Mouse (Mus musculus): ENCODE results near the gene Adam33.
"Not testable (repeated sequence)": the region's sequence is repeated elsewhere in the genome, so short reads cannot be mapped to it uniquely, and the experiment has no call there.

Gene Adam33

DNA sequence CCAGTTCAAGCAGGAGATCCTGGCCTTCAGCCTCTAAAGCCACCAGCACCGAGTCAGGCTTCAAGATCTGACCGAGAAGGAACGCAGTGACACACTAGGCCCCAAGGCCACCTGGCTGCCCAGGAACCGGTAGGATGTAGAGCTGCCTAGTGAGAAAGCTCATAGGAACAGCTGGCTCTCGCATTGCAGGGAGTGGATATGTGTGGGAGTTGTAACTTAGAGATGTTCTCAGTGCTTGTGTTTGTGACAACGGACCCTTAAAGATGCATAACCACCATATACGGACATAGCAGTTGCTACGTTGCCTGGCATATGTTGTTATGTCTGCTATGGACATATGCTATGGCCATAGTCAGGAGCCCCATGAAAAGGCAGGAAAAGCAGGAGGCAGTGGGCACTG, 4.9 kb downstream of the Adam33 start:
- DNase-seq (ENCODE audit: low spot score in 2 of 2) = no peak

DNA sequence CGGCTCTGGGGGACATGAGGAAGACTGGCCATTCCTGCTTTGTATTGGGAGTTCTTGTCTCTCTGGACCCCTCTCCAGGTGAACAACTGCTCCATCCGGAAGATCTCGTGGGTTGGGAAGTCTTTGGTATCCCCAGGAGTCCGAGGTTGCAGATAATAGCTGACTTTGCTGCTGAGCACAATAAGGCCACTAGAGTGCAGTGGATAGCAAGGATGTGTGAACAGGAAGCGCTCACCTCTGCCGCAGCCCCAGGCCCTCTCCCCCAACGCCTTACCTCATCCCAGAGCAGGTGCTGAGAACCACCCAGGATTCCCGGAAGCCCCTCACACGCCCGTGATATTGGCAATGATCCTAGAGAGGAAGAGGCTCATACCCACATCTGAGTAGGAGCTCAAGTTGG, 7.4 kb downstream of the Adam33 start:
- no peak for DNase-seq (ENCODE audit: low spot score in 2 of 2)

DNA sequence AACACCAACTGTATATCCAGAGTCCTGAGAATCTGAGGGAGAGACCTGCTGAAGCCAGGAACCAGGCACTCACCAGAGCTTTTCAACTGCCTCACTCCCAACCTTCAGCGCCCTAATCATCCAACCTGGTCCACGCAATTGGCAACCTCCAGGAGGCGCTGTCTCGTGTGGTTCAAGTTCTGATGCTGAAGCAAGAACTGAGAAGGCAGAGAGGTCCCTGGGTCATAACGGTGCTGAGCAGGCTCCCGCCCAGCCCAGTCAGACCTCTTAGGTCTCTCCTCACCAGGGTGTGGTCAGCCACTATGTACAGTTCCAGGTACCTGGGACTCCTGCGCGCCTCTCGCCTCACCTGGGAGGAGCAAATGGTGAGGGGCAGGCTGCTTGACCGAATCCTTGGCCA, 8.0 kb downstream of the Adam33 start:
- DNase-seq (ENCODE audit: low spot score in 2 of 2) = peak in 1 of 2 experiments; percentile 28

DNA sequence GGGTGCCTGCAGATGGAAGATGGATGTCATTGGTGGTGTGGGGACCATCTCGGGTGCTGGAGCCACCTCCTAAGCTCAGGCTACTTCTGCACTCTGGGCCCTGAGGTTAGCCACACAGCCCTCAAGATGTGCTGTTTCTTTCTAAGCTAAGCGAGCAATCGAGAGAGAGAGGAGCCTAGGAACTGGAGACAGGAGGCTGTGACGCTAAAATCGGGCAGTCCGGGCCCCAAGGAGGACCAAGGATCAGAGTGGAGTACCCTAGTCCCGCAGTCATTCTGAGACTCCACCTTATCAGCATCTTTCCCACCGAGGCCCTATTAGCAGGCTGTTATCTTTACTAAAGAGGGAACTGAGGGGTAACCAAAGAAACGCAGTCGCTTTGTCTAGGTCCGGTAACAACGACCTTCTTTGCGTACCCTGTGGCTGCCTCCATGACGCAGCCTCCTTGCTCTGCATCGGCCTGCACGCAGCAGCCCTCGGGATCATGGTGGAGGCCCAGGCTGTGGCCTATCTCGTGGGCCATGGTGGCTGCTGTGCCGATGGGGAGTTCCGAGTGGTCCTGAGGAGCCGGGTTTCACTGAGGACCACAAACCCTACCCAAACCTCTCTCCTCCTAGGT, 8.9 kb downstream of the Adam33 start:
- no peak for DNase-seq (ENCODE audit: low spot score in 2 of 2)

DNA sequence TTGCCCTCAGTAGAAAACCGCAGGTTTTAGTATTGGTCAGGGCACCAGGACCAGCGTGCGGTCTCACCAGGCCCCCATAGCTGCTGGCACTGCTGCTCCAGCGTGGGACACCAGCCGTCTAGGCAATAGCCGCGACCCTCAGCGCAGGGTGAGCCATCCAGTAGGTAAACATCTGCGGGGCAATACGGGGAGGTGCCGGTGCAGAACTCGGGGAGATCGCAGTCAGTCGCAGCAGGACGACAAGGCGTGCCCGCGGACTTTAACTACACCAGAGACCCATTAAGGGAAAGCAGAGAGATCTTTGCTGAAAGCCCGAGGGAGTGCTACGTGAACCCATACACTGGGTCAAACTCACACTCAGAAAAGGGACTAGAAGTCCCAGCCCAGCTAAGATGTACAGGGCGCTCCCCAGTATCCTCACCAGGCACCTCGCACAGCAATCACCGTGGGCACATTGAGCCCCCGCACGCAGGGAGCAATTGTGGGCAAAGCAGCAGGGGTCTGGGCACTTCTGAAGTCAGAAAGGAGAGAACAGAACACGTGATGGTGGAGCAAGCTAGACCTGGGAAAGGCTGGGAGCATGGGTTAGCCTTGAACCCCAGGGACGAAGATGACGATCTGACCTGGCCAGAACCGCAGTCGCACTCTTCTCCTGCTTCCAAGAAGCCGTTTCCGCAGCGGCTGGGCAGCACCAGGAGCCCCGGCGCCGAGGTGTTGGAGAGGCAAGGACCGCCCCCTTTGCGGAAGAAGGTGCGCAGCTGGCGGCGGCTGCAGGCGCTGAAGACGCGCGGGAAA, 9.6 kb downstream of the Adam33 start:
- no peak for DNase-seq (ENCODE audit: low spot score in 2 of 2)

DNA sequence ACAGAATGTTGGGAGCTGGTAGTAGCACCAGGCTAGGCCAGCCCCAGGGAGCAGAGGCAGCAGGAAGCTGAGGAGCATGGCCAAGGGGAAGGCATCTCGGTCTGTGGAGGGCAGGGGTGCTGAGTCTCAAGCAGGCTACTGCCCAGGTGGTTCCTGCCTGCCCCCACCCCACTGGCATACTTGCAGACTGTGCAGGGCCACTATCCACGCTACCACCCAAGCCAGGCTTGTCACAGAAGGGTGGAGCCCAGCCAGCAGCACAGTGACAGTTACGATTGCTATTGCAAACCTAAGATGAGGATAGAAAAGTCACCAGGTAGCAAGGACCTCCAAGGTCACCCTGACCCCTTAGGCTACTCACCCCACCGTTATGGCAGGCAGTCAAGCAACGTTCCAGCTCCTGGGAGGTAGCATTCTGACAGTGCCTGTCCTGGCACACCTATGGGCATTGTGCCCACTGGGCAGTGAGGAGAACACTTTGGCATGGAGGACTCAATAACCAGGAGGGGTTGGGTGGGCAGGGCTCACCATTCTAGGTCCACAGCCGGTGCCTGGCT, 10.7 kb downstream of the Adam33 start:
- DNase-seq (ENCODE audit: low spot score in 2 of 2) = no peak

DNA sequence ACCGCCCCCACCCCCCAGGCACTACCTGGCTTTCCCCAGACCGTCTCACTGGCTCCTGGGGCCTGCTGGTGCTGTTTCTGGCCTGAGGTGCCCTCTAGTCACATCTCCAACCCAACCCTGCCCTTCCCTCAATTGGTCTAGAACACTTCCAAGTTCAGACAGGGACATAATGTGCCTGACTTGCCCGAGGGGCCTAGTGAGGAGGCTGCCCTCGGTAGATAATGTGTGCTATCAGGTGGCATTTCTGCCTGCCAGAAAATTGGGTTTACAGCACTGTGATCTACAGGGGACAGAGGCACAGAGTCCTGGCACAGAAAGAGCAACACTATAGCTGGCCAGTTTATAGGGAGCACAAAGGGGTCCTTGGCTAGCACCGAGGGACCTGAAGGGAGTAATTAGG, 11.6 kb downstream of the Adam33 start:
- DNase-seq (ENCODE audit: low spot score in 2 of 2) = no peak

DNA sequence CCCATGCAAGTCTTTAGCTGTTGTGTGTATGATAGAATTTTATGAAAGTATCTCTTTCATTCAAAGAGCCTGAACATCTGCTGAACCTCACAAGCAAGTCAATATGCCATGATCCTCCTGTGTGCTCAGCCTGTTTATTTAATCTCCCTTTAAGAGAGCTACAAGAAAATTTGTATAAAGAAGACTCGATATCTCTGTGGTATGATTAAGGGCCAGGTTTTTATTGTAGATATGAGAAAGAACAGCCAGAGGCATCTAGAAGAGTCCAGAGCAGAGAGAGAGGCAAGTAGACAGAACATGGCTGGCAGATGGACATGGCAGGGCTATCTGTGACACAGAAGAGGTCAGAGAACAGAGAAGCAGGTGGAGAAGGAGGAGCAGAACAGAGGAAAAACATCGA, 17.6 kb downstream of the Adam33 start:
- DNase-seq (ENCODE audit: low spot score in 2 of 2) = no peak

DNA sequence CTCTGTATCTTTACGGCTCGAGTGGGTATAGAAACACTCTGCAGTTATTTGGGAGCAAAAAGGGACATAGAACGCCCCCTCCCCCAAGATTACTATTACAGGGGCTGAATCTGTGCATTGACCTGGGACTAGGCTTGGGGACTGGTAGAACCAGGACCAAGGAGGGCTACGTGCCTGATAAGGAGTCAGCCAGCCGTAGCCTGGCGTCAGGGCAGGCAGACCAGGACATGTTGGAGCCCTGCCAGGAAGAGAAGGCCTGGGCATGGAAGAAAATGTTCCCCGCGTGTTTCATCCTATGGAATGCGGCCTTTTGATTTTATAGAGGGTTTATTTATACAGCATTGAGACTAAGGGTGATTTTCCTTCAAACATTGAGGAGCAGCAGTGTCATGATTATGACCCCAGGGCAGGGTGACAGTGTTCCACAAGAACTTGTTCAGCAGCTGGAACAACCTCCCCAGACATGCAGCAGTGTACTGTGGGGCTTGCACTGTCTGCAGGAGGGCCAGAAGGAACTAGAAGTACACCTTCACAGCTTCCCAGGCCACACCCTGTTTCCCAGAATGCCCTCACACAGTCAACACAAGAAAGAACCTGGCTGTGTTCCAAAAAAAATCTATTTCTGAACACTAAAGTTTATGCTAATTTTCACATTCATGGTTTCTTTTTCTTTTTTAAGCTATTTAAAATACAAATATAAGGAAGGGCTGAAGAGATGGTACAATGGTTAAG, 18.5 kb downstream of the Adam33 start:
- no peak for DNase-seq (ENCODE audit: low spot score in 2 of 2)

DNA sequence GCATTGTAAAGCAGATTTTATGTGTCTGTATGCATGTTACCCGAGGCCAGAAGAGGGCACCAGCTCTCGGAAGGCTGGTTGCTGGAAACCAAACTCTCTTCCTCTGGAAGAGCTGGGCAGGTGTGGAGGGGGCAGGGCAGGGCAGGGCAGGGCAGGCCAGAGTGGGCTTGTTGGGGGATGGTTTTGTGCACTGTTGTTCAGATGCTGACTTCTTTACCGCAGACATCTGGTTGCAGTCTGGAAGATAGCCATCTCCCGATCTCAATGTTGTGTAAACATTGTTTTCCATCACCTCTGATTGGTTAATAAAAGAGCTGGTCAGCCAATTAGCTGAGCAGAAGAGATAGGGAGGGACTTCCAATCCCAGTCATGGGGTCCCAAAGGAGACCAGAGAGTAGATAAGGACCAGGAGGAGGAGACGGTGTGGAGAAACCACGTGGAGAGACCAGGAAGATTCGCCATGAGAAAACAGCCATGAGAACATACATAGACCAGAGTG, 19.2 kb downstream of the Adam33 start:
- DNase-seq (ENCODE audit: low spot score in 2 of 2) = no peak

DNA sequence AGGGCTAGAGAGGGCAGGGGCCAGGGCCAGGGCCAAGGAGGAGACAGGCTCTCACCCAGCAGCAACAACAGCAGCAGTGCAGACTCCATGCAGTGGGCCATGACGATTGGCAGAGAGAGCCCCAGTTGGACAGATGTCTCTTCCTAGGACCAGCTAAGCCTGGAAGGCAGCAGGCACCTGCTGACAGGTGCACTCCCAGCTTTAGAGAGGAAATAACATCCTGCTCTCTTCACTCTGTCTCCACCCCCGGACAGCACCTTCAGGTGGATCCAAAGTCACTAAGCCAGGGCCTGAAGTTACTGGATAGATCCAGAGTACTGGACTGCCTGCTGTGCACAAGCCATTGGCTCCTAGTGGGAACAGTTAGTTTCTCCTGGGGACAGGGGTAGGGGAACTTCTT, 20.6 kb downstream of the Adam33 start, which contains the start of gene Gfra4:
TSS of gene Gfra4 (minus strand) at position 101 of the 400 bp plus-strand sequence.
- DNase-seq (ENCODE audit: low spot score in 2 of 2) = no peak

DNA sequence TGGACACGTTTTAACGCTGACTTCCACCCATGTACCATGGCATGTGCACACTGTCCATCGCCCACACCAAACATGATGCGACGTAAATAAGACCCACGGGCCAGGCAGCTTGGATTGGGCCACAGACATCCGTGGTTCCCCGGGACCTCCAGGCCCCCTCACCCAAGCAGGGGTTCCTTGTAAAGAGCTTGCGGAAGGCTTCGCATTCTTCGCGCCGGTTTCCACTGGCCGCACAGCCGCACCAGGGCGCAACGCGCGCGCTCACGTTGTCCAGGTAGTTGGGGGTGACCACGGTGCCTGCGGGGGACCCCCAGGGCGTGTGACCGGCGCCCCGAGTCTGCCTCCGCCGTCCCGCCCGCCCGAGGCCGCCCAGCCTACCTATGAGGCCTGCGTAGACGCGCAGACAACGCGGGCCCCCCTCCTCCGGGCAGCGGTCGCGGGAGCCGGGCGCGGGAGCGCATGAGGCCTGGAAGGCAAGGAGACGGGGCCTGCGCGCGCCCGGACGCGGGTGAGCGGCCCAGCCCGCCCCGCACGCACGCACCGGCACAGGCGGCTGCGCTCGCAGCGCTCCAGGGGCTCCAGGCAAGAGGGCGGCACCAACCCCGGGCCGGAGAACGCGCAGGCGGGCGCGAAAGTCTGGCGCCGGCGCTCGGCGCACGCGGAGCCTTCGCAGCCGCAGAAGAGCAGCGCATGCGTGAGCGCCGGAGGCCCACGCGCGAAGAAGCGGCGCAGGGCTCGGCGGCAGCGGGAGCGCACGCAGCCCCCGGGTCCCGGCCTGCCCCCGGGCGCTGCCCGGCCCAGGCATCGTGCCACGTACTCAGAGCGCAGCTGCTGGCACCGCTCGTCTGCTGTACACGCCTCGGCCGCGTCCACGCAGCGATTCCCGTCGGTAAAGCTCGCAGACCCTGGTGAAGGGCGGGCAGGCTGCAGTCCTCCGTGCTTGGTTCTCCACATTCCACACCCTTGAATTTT, 22.5 kb downstream of the Adam33 start:
- no peak for DNase-seq (ENCODE audit: low spot score in 2 of 2)

DNA sequence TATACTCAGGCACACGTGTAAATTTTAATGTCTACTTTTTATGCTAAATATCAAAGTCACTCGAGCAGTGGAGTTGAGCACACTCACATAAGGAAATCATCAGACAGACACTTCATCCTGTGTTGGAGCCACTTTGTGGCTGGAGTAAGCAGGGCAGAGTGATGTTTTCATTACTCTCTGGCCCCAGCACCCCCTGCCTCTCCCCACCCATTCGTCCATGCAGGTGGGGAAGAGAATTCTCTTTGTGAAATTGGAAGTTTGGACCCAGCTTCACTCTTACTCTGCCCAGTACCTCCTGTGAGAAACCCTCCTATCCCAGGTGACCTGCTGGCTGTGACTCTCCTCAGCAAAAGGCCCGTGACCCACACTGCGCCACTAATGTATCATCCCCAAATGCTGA, 24.9 kb downstream of the Adam33 start:
- DNase-seq (ENCODE audit: low spot score in 2 of 2) = no peak

DNA sequence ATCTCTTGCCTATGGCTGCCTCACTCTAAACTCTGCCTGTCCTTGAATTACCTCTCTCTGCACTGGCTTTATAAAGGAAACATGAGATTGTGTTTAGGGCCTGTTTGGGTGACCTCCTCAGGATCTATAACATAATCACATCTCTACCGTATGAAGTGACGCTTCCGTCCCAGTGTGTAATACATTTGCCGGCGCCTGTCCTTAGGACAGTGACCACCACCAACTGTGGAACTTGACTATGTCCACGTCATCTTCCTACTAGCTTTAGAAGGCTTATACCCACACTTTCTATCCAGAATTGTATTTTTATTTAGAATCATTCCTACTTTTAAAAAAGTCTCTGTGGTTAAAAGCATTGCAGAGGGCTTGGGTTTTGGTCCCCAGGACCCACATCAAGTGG, 25.4 kb downstream of the Adam33 start:
- DNase-seq (ENCODE audit: low spot score in 2 of 2) = no peak

DNA sequence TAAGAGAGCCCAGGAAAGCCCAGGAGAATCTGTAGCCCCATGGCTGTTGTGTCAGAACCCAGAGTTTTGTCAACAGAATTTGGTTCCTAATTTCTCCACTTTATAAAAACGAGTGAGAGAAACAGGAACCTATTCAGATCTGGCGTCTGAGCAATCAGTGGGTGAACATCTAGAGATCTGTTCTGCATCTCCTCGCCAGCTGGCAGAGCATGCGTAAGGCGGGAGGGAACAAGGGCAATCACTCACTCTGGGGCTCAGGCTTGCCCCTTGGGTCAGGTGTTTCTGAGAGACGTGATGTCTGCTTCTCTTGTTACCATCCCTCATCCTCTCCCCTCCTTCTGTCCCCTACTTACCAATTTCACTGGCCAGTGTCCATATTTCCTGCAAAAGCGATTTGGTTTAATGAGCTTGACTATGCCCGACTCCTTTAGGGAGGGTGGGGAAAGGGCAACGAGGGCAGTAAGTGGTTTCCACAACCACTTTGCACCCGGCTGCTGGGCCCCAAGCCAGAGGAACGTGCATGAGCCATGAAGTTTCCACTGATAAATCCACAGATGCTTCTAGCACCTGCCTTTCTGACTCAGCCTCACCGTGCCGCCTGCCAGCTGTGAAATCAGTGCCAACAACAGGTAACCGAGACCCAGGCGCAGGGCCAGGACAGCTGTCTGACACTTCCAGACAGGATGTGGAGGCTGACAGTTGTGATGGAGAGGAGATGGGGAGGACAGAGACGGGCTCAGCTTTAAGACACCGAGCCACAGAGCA, 26.2 kb downstream of the Adam33 start:
- DNase-seq (ENCODE audit: low spot score in 2 of 2) = peak in 1 of 2 experiments; percentile 63

DNA sequence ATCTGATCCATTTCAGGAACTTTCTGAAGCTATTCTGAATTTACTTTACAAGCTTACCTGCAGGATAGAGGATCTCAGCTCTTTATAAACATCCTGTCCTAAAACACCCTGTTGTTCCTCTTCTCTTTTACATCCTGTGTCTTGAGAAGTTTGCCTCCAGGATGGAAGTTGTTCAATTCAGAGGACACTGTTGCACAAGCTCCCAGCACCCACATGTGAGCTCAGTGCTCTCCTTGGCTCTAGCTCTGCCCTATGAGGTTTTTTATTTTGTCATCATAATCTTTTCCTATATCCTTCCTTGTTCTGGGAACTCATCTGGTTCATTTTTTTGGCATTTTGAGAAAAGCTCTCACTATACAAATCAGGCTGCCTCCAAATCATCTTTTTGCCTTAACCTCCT, 26.9 kb downstream of the Adam33 start:
- DNase-seq (ENCODE audit: low spot score in 2 of 2) = no peak

DNA sequence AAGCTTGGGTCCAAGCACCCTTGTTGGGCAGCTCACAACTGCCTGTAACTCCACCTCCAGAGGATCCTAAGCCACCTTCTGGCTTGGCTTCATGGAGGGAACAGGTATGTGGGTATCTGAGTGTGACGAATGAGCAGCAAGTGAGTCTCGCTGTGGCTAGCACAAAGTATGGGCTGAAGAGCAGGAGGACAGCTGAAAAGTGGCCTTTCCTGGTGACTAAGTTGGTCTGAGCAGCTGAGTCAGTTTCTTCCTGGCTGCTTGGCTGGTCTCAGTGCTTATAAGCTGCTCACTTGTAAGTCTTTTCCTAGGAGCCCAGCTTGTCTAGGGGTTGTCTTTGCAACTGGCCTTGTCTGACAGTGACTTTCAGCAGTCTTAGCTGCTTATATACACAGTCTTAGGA, 27.3 kb downstream of the Adam33 start:
- no peak for DNase-seq (ENCODE audit: low spot score in 2 of 2)

DNA sequence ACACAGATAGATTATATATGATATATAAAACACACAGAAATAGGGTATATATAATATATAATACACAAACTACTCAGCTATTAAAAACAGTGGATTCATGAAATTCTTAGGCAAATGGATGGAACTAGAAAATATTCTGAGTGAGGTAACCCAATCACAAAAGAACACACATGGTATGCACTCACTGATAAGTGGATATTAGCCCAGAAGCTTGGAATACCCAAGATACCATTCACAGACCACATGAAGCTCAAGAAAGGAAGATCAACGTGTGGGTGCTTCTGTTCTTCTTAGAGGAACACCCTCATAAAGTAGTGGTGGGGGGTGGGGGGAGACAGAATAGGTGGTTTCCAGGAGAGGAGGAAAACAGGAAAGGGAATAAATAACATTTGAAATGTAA, 32.2 kb downstream of the Adam33 start:
- not testable (repeated sequence) for DNase-seq (ENCODE audit: low spot score in 2 of 2)

DNA sequence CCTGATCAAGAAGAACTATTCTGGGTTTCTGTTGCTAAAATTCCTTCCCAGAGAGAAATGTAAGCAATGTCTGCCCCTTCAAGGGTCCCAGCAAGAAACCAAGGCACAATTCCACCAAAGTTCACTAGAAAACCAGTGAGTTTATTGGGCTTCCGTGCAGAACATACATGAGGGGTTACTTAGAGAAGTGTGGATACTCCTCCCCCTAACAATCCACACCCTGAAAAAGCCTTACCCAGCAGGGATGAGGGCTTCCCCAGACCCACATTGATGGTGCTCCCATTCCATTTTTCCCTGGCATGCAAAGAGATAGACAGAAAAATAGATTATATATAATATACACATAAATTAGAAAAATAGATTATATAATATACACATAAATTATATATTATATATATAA, 32.6 kb downstream of the Adam33 start:
- no peak for DNase-seq (ENCODE audit: low spot score in 2 of 2)

DNA sequence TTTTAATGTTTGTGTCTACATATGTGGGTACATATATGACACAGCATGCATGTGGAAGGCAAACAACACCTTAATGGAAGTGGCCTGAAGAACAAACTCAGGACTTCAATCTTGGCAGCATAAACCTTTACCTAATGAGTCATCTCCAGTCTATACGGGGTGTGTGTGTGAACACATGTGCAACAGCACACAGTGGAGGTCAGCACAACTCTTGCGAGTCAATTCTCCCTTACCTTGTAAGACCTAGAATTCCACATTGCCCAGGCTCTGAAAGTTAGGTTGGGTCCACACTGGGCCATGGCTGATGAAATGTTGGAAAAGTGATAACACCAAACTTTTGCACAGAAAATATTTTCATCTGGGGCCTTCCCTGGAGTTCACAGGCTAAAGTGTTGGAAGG, 33.1 kb downstream of the Adam33 start:
- DNase-seq (ENCODE audit: low spot score in 2 of 2) = no peak

Measured in heart, adult 9 months (tissue).